Mouse (Mus musculus): Measurements from ENCODE around the gene Larp6.

Larp6 gene

DNA sequence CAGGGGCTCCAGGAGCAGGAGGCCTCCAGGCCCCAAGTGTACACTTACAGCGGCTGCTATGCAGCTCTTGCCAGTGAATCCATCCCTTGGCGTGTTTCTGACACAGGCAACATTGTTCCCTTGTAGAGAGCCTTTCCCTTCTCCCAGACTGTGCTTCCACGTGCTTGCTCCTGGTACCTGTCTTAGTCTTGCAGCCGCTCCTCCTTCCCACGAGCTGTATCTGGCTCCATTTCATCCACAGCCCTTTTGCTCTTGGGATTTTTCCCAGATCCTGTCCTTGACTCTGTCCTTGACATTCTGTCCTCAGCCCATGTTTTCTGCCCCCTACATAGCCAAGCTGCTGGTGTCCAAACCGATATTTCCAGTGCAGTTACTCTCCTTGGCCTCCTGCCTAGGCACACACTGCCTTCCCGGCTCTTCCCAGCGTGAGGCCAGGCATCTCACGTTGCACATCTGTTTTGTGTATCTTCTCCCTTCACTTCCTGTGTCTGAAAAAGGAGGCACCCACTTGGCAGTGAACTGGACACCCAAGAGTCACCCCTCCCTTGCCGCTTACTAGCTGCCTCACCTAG, 46.7 kb downstream of the Larp6 start:
- in situ Hi-C loops (cut with MboI, MseI): loop anchor here in 1 of 2 experiments (5.0 kb wide), 1 partner anchor 93 kb away; no protein-coding TSS in a partner anchor

DNA sequence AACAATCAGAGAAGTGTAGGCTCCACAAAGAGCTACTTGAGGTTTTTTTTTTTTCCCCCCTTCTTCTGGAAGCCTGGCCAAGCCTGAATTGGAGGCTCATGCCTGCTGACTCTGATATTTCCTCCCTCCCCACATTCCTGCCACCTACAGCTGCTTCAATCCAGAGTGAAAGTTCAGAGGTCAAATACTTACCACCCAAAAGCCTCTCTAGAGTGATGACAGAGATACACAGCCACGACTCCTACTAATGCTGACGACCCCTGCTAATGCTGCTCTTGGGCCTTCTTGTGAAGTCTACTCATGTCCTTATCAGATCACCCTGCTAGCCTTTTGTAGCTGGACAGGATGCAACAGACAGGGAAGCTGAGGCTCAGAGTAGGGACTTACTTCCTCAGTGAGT, 52.4 kb downstream of the Larp6 start:
- in situ Hi-C loops (cut with MboI, MseI): no loop called here

DNA sequence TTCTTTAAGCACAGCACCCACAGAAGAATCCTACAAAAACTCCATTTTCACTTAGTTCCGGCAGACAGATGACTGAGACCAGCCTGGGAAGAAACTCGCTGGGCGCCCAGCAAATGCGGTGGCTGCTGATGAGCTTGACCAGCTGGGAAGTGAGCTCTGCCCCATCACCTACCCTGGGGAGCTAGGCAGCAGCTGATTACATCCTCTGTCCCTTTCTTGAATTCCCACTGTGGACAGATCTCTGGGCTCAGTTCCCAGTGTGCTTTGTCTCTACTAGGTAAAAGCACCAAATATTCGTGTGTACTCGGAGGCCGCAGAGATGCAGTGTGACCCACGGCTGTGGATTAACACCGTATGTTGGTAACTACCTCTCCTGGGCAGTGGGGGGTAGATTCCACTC, 55.6 kb downstream of the Larp6 start:
- in situ Hi-C loops (cut with MboI, MseI): no loop called here

DNA sequence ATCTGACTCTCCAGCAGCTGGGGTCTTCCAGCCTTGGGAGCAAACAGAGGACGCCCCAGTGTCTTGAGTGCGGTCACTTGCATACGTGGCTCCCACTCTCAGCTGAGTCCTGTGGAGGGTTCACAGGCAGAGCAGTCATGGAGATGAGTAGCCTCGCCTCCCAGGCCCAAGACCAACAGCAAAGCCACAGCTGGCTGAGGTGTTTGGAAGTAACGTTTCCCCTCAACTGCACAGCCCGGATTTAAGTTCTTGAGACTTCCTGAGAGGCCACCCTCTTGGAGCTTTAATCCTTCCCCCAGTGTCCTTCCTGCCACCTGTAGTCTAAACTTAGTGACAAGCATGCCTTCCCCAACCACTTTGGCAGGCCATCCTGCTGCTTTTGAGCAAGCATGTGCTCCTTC, 56.9 kb downstream of the Larp6 start:
- in situ Hi-C loops (cut with MboI, MseI): no loop called here

DNA sequence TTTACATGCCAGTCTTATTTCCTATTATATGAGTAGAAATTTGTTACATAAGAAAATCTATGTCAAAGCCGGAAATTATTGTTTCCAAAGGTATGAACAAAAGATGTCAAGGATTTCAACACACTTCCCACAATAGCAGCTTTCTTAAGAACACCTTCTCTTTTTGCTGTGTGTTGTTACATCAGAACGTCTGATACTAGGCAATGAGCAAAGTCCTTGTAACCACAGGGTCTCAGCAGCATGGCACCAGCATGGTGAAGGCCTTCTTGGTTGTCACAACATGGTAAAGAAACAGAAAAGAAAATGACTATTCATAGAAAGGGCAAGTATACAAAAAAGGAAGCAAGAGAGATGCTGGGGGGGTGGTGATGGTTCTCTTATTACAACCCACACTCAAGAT, 60.9 kb downstream of the Larp6 start:
- in situ Hi-C loops (cut with MboI, MseI): no loop called here

DNA sequence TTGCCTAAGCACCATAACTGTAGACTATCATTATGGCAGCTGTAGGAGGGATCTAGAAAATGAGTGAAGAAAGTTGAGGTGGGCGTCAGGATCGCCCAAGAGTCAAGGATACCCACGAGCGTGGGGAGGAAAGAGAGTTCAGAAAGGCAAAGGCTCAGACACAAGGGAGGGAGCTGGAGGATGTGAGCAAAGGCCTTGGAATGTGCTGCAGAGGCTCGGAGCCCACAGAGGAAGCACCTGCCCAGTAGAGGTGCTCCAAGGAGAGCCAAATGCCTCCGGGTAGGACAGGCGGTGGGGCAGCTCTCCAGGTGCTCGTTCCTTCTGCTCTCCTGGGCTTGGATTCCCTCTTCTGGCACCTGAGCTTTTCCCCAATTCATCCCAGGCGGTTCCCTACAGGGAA, 64.1 kb downstream of the Larp6 start:
- in situ Hi-C loops (cut with MboI, MseI): no loop called here

DNA sequence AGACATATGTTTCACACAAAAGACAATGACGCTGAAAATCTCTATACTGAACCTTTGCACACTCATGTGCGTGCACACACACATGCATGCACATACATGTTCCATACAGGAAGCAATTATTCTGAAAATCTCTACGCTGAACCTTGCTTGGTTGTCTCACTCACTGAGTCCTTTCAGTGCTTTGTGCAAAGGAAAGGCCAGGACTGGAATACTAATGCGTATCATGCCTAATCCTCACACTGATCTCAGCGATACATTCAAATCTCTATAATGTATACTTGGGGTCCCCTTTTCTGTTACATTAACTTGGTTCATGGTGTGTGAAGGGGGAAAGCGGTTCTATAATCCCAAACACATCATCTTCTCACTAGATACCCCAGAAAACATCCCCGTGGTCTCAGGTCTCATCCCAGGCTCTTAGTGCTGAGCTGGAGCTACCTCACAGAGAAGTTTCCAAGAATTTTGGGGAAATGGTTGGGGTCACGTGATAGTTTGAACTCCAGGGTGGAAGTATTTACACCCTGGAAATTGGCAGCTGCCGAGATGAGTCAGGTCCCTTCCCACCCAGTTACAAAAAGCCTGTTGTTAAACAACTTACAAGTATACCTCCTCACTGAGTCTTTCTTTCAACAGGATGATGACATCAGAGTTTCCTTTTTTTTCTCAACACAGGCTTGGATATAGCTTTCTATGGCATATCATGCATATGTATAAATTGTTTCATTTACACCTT, 69.4 kb downstream of the Larp6 start:
- in situ Hi-C loops (cut with MboI, MseI): no loop called here

DNA sequence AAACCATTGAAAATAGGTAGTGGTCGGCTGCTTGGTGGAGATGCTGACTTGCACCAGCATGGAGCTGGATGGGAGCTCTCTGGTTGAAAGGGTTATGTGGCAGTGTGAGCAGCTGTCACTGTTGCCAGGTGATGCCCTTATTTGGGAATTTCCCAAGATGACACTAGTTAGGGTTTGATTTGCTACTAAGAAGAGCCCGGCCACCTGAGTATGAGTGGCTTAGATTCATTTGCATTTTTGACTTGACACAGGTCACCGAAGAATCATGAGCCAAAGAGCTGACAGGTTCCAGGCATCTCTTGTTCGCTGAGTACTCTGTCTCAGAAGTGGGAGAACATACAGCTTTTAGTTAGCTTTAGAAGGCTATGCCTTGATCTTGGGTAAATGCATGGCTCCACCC, 72.3 kb downstream of the Larp6 start:
- in situ Hi-C loops (cut with MboI, MseI): no loop called here

DNA sequence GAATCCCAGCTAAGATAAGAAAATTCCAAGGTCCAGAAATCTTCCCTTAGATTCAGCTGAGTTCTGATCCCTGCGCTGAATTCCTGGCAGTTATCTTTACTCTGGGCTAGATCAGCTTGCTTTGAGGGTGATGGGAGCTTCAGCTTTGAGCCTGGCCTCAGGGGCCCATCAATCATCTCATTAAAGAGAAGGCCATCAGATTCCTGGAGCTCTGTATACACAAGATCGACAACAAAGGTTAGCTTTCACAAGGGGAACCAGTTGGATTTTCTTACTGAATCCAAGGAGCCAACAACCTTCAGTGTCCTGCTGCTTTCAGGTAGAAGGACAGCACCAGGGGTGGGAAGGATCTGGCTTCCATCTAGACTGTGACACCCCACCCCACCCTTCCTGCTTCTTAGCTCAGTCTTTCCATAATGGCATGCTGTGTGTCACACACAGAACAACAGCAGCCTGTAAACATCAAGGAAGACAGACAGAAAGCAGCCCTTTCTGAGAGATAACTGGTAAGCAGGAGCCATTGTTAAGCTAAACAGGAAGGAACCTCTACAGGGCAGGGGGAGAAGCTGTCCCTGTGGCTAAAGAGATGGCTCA, 74.8 kb downstream of the Larp6 start:
- in situ Hi-C loops (cut with MboI, MseI): no loop called here

All from T-helper 17 cell (primary cell).